Mouse (Mus musculus) c-Kit-positive CD71-negative TER-119-negative erythroid progenitor cells, embryonic 14.5 days (primary cell): Measurements from ENCODE around the gene Guf1.

Experiments used
- DNase-seq: peaks from one replicate; pipeline ENCODE4 v3.0.0-alpha.2; 2013; ENCODE audit warnings: low read depth

Gene Guf1

GRCm38 (mm10) chr5:69556628-69557403 is at the start of gene Guf1:
Gene Guf1 (plus strand): TSS chr5:69556923.
- DNase-seq = peak; percentile 78

DNA sequence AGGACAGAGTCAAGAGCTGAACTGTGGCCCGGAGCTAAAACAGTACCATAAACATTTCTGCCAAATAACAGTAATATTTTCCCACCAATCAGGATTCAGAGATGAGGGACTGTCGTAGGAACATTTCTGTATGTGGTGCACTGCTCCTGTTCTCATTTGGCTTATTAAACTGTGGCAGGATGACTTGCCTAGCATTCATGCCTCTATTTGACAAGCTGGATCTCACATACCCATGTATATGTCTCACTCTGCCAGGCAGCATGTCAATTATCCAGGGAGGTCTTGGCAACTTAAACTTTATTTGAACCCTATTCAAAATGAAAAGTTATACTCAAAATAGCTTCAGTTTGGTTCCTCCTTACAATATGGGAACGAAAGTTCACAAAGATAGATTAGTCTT is 49.7 kb upstream of the Guf1 start:
- no peak for DNase-seq

DNA sequence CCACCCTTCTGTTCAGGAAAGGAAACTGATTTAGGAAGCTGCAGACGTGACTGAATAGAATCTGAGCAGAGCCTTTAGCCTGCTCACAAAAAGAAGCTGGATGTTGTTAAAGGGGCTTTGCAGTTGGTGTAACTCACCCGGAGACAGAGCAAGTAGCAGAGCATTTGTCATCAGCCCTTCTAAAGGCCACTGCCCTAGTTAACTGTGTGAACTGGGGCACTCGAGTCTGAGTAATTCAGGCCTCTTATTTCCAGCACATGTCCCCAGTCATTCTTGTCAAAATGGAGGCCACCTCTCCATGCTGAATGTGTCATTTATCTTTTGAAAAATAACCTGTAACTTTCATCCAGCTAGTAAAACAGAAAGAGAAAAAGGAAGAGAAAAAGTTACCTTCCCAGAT is 45.1 kb upstream of the Guf1 start:
- DNase-seq = no peak

GRCm38 (mm10) chr5:69512203-69512602 is 44.5 kb upstream of the Guf1 start:
- no peak for DNase-seq

GRCm38 (mm10) chr5:69520661-69521278 is 36.0 kb upstream of the Guf1 start:
- DNase-seq = peak; percentile 17

DNA sequence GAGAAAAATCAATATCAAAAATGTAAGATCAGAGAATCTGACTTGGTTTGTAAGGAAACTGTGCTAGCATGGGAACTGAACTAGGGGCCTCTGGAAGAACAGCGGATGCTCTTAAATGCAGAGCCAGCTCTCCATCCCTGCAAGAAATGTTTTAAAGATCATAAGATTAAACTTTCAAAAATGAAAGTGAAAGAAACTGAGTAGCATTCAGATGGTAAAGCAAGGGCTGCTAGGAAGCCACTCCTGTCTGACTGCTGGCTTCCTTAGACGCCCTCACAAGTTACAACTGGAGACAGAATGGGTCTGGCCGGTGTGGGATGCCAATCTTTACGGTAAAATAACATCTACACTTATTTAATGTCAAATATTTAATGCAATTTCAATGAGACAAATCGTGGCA is 34.7 kb upstream of the Guf1 start:
- DNase-seq = no peak

- DNase-seq = no peak
These were observed 32.8 kb upstream of the Guf1 start for GRCm38 (mm10) chr5:69523944-69524343.

DNA sequence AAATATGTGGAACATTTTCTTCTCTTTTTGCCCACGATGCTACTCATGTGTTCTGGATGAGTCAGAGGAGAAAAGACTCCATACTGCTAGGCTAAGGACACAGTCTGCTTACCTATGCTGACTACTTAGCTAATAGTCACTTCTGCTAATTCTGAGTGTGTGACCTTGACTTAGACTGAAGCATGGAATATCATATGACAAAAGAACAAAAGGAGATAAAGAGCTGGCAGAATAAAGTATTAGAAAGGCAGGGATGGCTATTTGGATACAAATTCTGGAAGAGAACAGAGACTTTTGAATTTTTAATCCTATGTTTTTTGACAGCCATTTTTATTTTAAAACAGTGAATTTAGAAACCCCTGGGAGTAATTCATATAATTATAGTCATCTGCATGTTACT is 15.0 kb upstream of the Guf1 start:
- no peak for DNase-seq

DNA sequence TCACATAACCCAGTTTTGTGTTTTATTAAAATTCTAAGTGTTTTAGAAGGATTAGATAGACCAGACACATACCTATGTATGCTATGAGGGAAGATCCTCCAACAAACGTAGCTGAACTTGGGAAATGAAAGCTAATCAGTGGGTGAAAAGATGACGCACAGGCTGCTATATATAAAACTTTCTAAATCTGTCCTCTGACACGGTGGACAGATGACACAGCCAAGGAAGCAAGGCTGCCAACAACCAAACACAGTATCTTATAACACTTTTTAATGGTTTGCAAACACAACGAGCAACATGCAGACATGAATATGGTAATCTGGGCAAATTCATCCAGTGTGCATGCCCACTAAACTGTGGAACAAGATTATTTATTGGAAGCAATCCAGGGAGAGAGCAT is 14.2 kb upstream of the Guf1 start, which contains the start of gene Yipf7:
TSS of gene Yipf7 (minus strand) at position 160 of the 400 bp plus-strand sequence.
- no peak for DNase-seq

DNA sequence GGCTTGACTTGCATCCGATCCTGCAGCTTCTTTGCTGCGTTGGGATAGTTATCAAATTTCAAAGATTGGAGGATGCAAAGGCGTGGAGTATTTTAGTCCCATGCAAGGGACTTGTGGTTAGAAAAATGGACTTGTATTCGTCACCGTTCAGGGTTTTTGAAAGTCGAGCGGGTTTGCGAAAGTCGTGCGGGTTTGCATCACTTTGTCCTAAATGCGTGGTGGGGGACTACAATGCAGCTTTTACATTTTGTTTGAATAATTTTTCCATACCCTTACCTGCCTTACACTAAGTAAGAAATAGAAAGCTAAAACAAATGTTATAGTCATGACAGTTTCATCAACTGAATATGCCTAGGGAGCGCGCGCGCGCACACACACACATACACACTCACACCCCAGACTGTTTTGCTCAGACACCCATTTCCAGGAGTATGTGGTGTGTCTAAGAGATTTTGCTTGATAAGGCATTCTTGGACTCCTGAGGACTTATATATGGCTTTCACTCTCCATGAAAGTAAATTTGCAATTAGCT is 747 bp downstream of the Guf1 start:
- DNase-seq = peak; percentile 19

DNA sequence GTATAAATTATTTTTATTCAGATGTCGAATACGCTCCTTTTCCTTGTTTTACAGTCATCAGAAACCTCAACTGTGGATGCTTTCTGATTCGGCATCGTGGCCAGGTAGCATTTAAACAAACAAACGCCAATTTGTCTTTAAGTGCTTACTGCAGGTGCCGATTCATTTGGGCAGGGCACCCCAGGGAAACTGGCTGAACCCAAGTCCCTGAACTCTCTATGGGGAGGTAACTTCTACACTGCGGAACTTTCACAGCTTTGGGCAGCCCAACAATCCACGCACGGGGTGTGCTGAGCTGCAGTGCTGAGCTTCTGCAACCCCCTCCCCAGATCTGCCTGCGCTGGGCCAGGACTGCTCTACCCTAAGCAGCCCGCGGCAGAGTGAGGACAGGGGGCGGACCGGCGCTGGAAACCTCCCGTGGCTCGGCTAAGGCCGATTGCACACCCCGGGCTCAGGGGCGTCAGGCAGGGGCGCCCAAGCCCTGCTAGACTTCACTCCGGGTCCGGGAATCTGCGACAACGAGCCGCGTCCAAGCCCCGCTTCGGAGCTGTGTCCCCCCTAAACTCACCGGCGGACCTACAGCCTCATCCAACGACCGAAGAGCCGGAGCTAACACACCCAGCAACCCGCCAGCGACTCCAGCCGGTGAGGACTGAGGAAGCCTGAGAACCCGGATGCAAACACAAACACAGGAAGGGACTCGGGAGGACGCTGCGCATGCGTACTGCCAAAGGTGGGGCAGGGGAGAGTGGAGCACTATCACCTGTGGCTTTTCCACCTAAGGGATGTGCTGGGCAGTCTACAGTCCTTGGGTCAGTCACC is 35.1 kb downstream of the Guf1 start, which contains the start of gene Gnpda2:
TSS of gene Gnpda2 (minus strand) at position 701 of the 822 bp plus-strand sequence.
- peak; percentile 68 for DNase-seq

DNA sequence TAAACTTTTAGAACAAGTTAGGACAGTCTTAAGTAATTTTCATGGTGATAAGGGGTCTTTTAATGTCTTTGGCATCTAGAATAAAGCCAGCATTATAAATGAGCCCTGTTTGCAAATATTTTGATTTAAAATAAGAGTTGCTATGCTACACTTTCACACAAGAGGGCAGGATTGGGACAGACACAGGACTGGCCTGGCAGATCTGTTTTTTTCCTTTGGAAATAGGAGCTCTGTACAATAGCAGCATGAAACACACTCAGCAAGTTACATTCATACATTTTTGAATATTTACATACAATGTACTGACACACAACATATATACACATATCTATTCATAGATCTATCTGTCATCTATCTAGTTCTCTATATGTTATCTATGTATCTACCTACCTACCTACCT is 44.3 kb downstream of the Guf1 start:
- no peak for DNase-seq

- DNase-seq = peak; percentile 20
These were observed 56.6 kb downstream of the Guf1 start for GRCm38 (mm10) chr5:69613209-69613796.

DNA sequence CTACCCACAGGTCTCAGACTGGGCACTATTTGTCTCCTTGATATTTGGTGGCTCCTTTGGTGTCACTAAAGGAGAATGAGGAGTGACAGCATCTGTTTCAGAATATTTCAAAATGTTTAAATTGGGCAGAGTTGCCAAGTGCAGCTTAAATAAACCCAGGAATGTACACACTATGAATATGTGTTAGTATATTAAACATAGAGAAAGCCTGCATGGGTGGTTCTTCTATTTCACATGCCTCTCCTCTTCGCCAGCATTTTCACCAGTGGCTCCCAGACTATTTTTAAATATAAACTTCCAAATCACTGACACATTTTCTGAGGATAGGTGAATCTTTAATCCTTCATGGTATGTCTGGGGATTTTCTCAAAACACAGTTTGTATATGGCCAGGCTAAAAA is 64.2 kb downstream of the Guf1 start:
- DNase-seq = no peak
